Mouse (Mus musculus): ENCODE data around the gene 3110082I17Rik.

DNA sequence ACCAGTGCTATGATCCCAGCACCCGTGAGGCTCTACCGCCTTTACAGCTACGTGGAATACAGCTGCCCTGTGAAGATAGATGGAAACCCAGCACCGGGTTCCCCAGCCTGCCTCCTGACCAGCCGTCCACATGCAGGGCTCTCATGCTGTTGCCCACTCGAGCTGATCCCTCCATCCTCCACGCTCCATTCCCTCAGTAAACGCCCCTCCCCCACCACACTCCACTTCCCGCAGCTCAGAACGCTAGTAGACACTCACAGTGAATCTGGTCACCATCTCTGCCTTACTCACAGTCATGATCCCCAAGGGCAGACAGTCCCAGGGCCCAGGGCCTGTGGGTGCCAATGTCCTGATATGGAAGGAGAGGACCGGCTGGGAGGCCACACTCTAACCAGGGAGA, 121.4 kb downstream of the 3110082I17Rik start:
- TF ChIP-seq CTCF (conservative IDR thresholded peaks at IDR 0.05; ENCODE audit: insufficient read depth, insufficient read length, low read depth, low read length) (no peak), POLR2A (IDR thresholded peaks at IDR 0.05; ENCODE audit: low read depth, low read length) (no peak)
